Mouse (Mus musculus) gonadal fat pad, adult 2 months (tissue): ENCODE results near the gene Gm20521. TPM values are rescaled to one million over a fixed set of nuclear protein-coding genes. Genes with fewer than 3 reads are reported as not detected.

Source experiments
- DNase-seq: peaks from one replicate; pipeline ENCODE4 v3.0.0-alpha.2; 2012; ENCODE audit warnings: low read depth
- polyA plus RNA-seq: library from polyadenylated mRNA; depleted of rRNA; stranded (reverse); fragments of >200 nt; gene quantifications from 2 replicates; pipeline ENCODE4 v1.2.3, GENCODE M21; 2012

The Gm20521 gene
- polyA plus RNA-seq, 1 experiment: 4.1 TPM

GRCm38 (mm10) chr14:54893651-54894181 is 10.5 kb downstream of the Gm20521 start:
- DNase-seq: peak; percentile 98

- no peak for DNase-seq
Observed at GRCm38 (mm10) chr14:54894296-54895151, 11.3 kb downstream of the Gm20521 start.

- DNase-seq: no peak
Observed at GRCm38 (mm10) chr14:54897445-54897844, 14.2 kb downstream of the Gm20521 start.

- no peak for DNase-seq
Observed at GRCm38 (mm10) chr14:54900383-54900782, 17.1 kb downstream of the Gm20521 start.

GRCm38 (mm10) chr14:54903641-54904040 is 20.4 kb downstream of the Gm20521 start:
- DNase-seq: no peak

- no peak for DNase-seq
Observed at GRCm38 (mm10) chr14:54908682-54909081, 25.4 kb downstream of the Gm20521 start.

GRCm38 (mm10) chr14:54912109-54912850 is 29.0 kb downstream of the Gm20521 start:
- DNase-seq: no peak

- DNase-seq: no peak
Observed at GRCm38 (mm10) chr14:54912886-54913285, 29.6 kb downstream of the Gm20521 start, which contains the start of gene Slc22a17. TSS of gene Slc22a17 (minus strand) at chr14:54913132.

- DNase-seq: no peak
Observed at GRCm38 (mm10) chr14:54913343-54913742, 30.1 kb downstream of the Gm20521 start.

GRCm38 (mm10) chr14:54920076-54920685 is 36.9 kb downstream of the Gm20521 start:
- no peak for DNase-seq

- DNase-seq: no peak
Observed at GRCm38 (mm10) chr14:54924641-54925348, 41.6 kb downstream of the Gm20521 start.

- no peak for DNase-seq
Observed at GRCm38 (mm10) chr14:54925349-54926342, 42.4 kb downstream of the Gm20521 start, which contains the start of gene Efs. TSS of gene Efs (minus strand) at chr14:54926126.

- no peak for DNase-seq
Observed at GRCm38 (mm10) chr14:54926401-54927158, 43.3 kb downstream of the Gm20521 start.

- DNase-seq: no peak
Observed at GRCm38 (mm10) chr14:54927296-54927695, 44.1 kb downstream of the Gm20521 start.

GRCm38 (mm10) chr14:54929801-54930200 is 46.6 kb downstream of the Gm20521 start:
- DNase-seq: no peak

- DNase-seq: no peak
Observed at GRCm38 (mm10) chr14:54930431-54930830, 47.2 kb downstream of the Gm20521 start.

- no peak for DNase-seq
Observed at GRCm38 (mm10) chr14:54932645-54933150, 49.5 kb downstream of the Gm20521 start, which contains the start of gene Il25. TSS of gene Il25 (plus strand) at chr14:54932695.

GRCm38 (mm10) chr14:54935904-54936830 is 52.9 kb downstream of the Gm20521 start, which contains the start of gene Cmtm5:
TSS of gene Cmtm5 (plus strand) at chr14:54936261.
- no peak for DNase-seq
